Mouse (Mus musculus): ENCODE data around the gene Elavl1.

DNA sequence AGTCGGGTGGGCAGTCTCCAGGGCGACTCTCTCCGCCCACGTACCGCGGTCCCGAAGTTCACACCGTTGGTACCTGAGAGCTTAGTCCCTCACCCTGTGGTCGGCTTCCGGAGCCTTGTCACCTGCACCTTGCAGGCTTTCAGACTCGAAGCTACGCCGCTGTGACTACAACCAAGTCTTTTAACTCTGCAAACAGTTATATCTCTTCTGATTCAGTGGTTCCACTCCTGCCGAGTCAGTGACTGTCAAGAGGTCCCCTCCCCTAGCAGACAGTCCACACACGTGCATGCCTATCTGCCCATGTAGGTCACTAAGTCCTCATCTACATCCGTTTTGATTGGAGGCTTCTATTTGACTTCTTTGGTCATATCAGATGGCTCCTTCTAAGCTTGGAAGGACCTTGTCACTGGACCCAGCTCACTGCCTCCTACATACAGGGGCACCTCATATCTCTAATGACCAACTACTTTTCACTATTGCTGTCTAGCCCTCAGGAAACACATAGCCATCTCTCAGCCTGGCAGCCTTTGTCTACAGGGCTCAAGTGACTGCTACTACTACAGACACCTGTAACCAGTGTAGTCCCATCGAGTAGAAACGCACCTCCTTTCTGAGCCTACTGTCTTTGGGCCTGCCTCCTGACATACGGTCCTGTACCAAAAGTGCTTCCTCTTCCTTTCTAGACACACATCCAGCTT, 85.9 kb downstream of the Elavl1 start:
- TF ChIP-seq POLR2A (IDR thresholded peaks at IDR 0.05; ENCODE audit: low read depth, low read length) (no peak), CTCF (conservative IDR thresholded peaks at IDR 0.05 in 1 of 2, IDR thresholded peaks at IDR 0.05 in 1 of 2; ENCODE audit: low read depth in 2 of 2, low read length in 2 of 2) (no peak), USF1 (IDR thresholded peaks at IDR 0.05; ENCODE audit: low read depth, low read length) (no peak), EP300 (IDR thresholded peaks at IDR 0.05; ENCODE audit: low read length) (no peak), CHD2 (IDR thresholded peaks at IDR 0.05; ENCODE audit: low read length) (no peak), MYC (IDR thresholded peaks at IDR 0.05; ENCODE audit: low read depth, low read length) (no peak), E2F4 (IDR thresholded peaks at IDR 0.05; ENCODE audit: insufficient replicate concordance, low read depth, low read length) (no peak), RCOR1 (conservative IDR thresholded peaks at IDR 0.05; ENCODE audit: low read depth, low read length) (no peak), IRF4 (IDR thresholded peaks at IDR 0.05; ENCODE audit: low read depth, low read length) (no peak), HCFC1 (IDR thresholded peaks at IDR 0.05; ENCODE audit: low read depth, low read length) (no peak), MXI1 (IDR thresholded peaks at IDR 0.05; ENCODE audit: low read depth, low read length) (peak; percentile 48; the same call in 1 of the 2 replicates), MAX (IDR thresholded peaks at IDR 0.05; ENCODE audit: low read length) (no peak), CHD1 (IDR thresholded peaks at IDR 0.05; ENCODE audit: low read depth, low read length) (no peak), USF2 (conservative IDR thresholded peaks at IDR 0.05; ENCODE audit: low read depth, low read length) (no peak)

Data from CH12.LX (cell line).